Mouse (Mus musculus): ENCODE measurements at regions not wholly inside any gene's neighbourhood (a gene's known extent, or its start where the extent isn't known, plus 50 kb on each side); places are given as distances from the start of the nearest gene placed in this dataset.

DNA sequence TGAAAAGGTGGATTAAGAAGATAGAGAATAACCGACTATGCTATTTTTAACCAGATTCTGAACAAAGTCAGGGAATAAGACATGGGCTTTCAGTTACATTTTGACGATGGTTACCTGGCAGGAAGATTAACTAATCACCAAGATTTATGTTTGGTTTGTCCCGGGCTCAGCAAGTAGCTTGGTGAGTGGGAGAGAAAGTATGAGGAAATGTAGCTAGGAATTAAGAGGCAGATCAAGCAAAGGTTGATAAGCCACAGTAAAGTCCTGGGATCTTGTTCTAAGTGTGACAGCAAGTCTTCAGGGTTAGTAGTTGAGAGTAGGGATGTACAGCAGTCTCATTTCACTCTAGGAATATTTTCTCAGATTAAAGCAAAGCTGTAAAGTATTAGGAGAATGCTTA lies 149.3 kb upstream of the Nr2f1 start:
- TF ChIP-seq POLR2A (IDR thresholded peaks at IDR 0.05; ENCODE audit: borderline replicate concordance, extremely low read depth, insufficient read depth, insufficient read length, poor library complexity, severe bottlenecking) (no peak), CTCF (IDR thresholded peaks at IDR 0.05; ENCODE audit: borderline replicate concordance, extremely low read depth, insufficient read depth, insufficient read length) (no peak)
- no peak for DNase-seq (ENCODE audit: low read depth)

DNA sequence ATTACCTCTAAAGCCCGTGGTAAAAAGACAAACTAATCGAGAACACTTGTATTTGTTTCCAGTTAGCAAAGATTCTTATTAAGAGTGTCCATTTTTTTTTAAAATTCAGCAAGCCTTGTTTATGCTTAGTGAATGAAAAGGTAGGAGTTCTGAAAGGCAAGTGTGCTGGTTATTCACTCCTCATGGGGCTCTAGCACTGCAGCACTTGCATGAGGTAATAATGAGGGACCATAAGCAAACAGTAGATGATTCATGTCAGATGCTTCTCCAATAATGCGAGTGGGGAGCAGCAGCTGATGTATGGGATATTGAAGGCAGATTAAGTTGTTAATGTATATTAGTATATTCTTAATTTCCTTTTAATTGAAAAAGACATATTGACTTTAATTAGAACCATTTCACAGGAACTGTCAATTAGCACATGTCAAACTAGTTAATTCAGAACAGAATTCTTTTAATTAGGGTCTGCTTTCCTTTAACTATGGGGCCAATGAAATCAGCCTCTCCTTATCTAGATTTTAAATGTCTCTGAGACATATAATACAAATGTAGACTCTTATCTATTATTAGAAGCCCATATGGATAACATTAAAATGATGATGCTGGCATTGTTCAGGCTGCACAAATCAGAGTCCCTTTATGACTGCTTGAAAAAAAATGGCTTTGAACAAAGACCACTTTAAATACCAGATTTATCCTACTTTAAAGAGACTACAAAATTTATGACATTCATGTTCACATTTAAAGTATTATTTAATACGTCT lies 125.1 kb upstream of the Nr2f1 start:
- DNase-seq (ENCODE audit: low read depth), result peak; percentile 79
- TF ChIP-seq CTCF (IDR thresholded peaks at IDR 0.05; ENCODE audit: borderline replicate concordance, extremely low read depth, insufficient read depth, insufficient read length) (no peak), POLR2A (IDR thresholded peaks at IDR 0.05; ENCODE audit: borderline replicate concordance, extremely low read depth, insufficient read depth, insufficient read length, poor library complexity, severe bottlenecking) (no peak)

DNA sequence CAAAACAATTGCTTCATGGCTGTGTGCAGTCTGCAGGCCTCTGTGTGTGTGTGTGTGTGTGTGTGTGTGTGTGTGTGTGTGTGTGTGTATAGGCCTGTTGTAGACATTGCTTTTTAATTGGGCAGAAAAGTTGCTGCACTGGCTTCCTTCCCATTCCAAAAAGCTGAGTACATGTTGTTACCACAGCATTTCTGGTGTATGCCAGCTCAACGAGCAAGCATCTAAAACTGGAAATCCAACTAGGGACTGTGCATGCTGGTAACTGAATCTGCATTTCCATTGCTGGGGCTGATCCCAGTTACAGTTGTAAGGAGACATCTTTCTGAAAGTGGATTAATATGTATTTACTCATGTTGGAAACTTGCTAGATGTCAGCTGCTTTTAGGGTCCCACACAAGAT lies 123.6 kb upstream of the Nr2f1 start:
- peak; percentile 41 for DNase-seq (ENCODE audit: low read depth)
- TF ChIP-seq CTCF (IDR thresholded peaks at IDR 0.05; ENCODE audit: borderline replicate concordance, extremely low read depth, insufficient read depth, insufficient read length), result no peak
- no peak for TF ChIP-seq POLR2A (IDR thresholded peaks at IDR 0.05; ENCODE audit: borderline replicate concordance, extremely low read depth, insufficient read depth, insufficient read length, poor library complexity, severe bottlenecking)

DNA sequence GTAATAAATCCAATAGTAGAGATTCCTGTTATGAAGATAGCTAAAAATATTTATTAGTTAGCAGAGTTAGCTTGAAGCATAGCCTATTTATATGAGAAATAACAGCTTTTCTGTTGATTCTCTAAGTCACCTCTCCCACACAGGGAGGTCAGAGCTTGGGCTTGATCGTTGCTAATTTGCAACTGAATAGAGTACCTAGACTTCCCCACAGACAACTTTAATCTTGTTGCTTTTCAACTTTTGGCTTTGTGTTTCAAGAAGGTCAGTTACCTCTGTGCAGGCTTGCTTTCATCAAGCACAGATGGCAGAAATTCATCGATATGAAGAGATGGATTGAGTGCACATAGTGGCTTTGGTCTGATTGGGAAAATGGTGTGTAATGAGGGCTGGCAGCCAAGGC lies 118.9 kb upstream of the Nr2f1 start:
- no peak for TF ChIP-seq CTCF (IDR thresholded peaks at IDR 0.05; ENCODE audit: borderline replicate concordance, extremely low read depth, insufficient read depth, insufficient read length)
- no peak for TF ChIP-seq POLR2A (IDR thresholded peaks at IDR 0.05; ENCODE audit: borderline replicate concordance, extremely low read depth, insufficient read depth, insufficient read length, poor library complexity, severe bottlenecking)
- no peak for DNase-seq (ENCODE audit: low read depth)

DNA sequence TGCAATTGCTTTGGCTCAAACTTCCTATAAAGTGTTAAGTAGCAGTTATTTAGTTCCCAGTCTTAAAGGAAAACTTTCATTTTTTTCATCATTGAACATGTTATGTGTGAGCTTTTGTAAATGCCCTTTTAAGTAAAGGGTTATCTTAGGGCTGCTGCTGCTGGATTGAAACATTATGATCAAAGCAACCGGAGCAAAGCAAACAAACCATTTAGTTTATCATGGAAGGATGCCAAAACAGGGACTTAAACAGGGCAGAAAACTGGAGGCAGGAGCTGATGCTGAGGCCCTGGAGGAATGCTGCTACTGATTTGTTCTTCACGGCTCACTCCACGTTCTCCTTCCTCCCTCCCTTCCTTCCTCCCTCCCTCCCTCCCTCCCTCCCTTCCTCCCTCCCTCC lies 111.3 kb upstream of the Nr2f1 start:
- peak; percentile 40 for DNase-seq (ENCODE audit: low read depth)
- no peak for TF ChIP-seq CTCF (IDR thresholded peaks at IDR 0.05; ENCODE audit: borderline replicate concordance, extremely low read depth, insufficient read depth, insufficient read length)
- no peak for TF ChIP-seq POLR2A (IDR thresholded peaks at IDR 0.05; ENCODE audit: borderline replicate concordance, extremely low read depth, insufficient read depth, insufficient read length, poor library complexity, severe bottlenecking)

All from brain, embryonic 14.5 days (tissue).